Mouse (Mus musculus): ENCODE measurements at regions not wholly inside any gene's neighbourhood (a gene's known extent, or its start where the extent isn't known, plus 50 kb on each side); places are given as distances from the start of the nearest gene placed in this dataset.

GRCm38 (mm10) chr11:50483821-50484220 lies 52.9 kb upstream of the Rufy1 start:
- TF ChIP-seq CTCF (conservative IDR thresholded peaks at IDR 0.05), result no peak

GRCm38 (mm10) chr11:50483116-50483515 lies 52.2 kb upstream of the Rufy1 start:
- no peak for TF ChIP-seq CTCF (conservative IDR thresholded peaks at IDR 0.05)
- H3K27ac ChIP-seq, result no peak overlapping the region
- DNase-seq (ENCODE audit: low spot score in 2 of 2), result no peak
- no peak overlapping the region for H3K4me3 ChIP-seq

More at GRCm38 (mm10) chr11:50483821-50484220, 52.9 kb upstream of the Rufy1 start:
- Histone ChIP-seq H3K27ac (no peak overlapping the region), H3K4me3 (no peak overlapping the region)
- no peak for DNase-seq (ENCODE audit: low spot score in 2 of 2)

GRCm38 (mm10) chr11:50482607-50483006 lies 51.7 kb upstream of the Rufy1 start:
- Histone ChIP-seq H3K4me3 (no peak overlapping the region), H3K27ac (no peak overlapping the region)
- TF ChIP-seq CTCF (conservative IDR thresholded peaks at IDR 0.05), result no peak
- no peak for DNase-seq (ENCODE audit: low spot score in 2 of 2)
